Mouse (Mus musculus) megakaryocyte, embryonic 14.5 days (primary cell): ENCODE data around the gene Higd2a.

Experiments used
- FLI1 ChIP-seq: IDR thresholded peaks from 2 replicates; pipeline ENCODE4 v1.6.1; 2012; ENCODE audit warnings: low read length, inconsistent platforms, mixed read lengths
- GATA1 ChIP-seq: IDR thresholded peaks from 3 replicates; pipeline ENCODE4 v1.6.1; 2012; ENCODE audit warnings: mixed read lengths, low read length, inconsistent platforms, borderline replicate concordance

- no peak for TF ChIP-seq GATA1
- no peak for TF ChIP-seq FLI1
Measured at GRCm38 (mm10) chr13:54565594-54566345, 24.2 kb upstream of the Higd2a start.
